Mouse (Mus musculus) CH12.LX (cell line): ENCODE data around the gene Map2k6.

Experiments
- BHLHE40 ChIP-seq: IDR thresholded peaks from 2 replicates; pipeline ENCODE4 v1.6.1; 2011; ENCODE audit warnings: mild to moderate bottlenecking, low read depth, low read length, improper control_type of control experiment
- CTCF ChIP-seq, 2 experiments: IDR thresholded peaks in 1 of 2; conservative IDR thresholded peaks in 1 of 2; 2 replicates each; pipeline ENCODE4 v1.5.1; 2011 to 2012; ENCODE audit warnings: low read depth in 2 of 2, low read length in 2 of 2, improper control_type of control experiment in 1 of 2, inconsistent platforms in 1 of 2, mild to moderate bottlenecking in 1 of 2, moderate library complexity in 1 of 2
- E2F4 ChIP-seq: IDR thresholded peaks from 2 replicates; pipeline ENCODE4 v1.6.1; 2011; ENCODE audit warnings: low read depth, low read length, improper control_type of control experiment; ENCODE audit not compliant: insufficient replicate concordance
- ELF1 ChIP-seq: IDR thresholded peaks from 2 replicates; pipeline ENCODE4 v1.6.1; 2014; ENCODE audit warnings: low read depth, mild to moderate bottlenecking, inconsistent platforms, low read length, improper control_type of control experiment
- EP300 ChIP-seq: IDR thresholded peaks from 2 replicates; pipeline ENCODE4 v1.6.1; 2011; ENCODE audit warnings: low read length, improper control_type of control experiment
- MAFK ChIP-seq: IDR thresholded peaks from 2 replicates; pipeline ENCODE4 v1.6.1; 2011; ENCODE audit warnings: low read length, improper control_type of control experiment; ENCODE audit not compliant: insufficient replicate concordance
- NELFE ChIP-seq: IDR thresholded peaks from 2 replicates; pipeline ENCODE4 v1.6.1; 2011; ENCODE audit warnings: low read depth, low read length, improper control_type of control experiment
- POLR2A ChIP-seq: IDR thresholded peaks from 2 replicates; pipeline ENCODE4 v1.6.1; 2011; ENCODE audit warnings: low read depth, mild to moderate bottlenecking, improper control_type of control experiment, low read length
- POLR2AphosphoS2 ChIP-seq: IDR thresholded peaks from 2 replicates; pipeline ENCODE4 v1.6.1; 2011; ENCODE audit warnings: low read depth, low read length, improper control_type of control experiment
- SMC3 ChIP-seq: IDR thresholded peaks from 2 replicates; pipeline ENCODE4 v1.6.1; 2011; ENCODE audit warnings: low read depth, low read length, improper control_type of control experiment
- TBP ChIP-seq: conservative IDR thresholded peaks from 2 replicates; pipeline ENCODE4 v1.6.1; 2011; ENCODE audit warnings: low read depth, low read length, improper control_type of control experiment
- TCF12 ChIP-seq: IDR thresholded peaks from 2 replicates; pipeline ENCODE4 v1.6.1; 2014; ENCODE audit warnings: low read depth, mild to moderate bottlenecking, inconsistent platforms, low read length, improper control_type of control experiment
- USF2 ChIP-seq: conservative IDR thresholded peaks from 2 replicates; pipeline ENCODE4 v1.6.1; 2011; ENCODE audit warnings: low read depth, low read length, improper control_type of control experiment
- ZC3H11A ChIP-seq: IDR thresholded peaks from 2 replicates; pipeline ENCODE4 v1.6.1; 2012; ENCODE audit warnings: low read depth, mild to moderate bottlenecking, inconsistent platforms, low read length, improper control_type of control experiment

DNA sequence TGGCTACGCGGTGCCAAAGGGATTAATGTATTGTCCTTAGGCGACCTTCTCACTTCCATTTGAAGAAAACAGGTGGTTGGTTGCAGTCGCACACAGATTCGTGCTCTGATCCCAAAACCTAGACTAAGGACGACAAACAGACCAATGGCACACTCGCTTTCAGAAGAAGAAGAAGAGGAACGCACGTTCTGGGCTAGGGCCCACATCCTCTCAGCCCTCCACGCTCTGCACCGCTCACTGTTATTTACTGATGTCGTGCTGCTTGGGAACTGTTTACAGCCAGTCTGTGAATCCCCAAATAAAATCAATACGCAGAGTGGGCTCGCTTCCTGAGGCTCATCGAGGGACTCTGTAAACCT lies 18.6 kb upstream of the Map2k6 start:
- TF ChIP-seq CTCF (conservative IDR thresholded peaks at IDR 0.05 in 1 of 2, IDR thresholded peaks at IDR 0.05 in 1 of 2; ENCODE audit: low read depth in 2 of 2, low read length in 2 of 2): no peak
- no peak for TF ChIP-seq POLR2AphosphoS2
- no peak for TF ChIP-seq TCF12
- no peak for TF ChIP-seq SMC3
- TF ChIP-seq BHLHE40: no peak
- no peak for TF ChIP-seq EP300
- TF ChIP-seq POLR2A: no peak
- TF ChIP-seq E2F4: no peak
- no peak for TF ChIP-seq USF2
- TF ChIP-seq MAFK: no peak
- no peak for TF ChIP-seq ZC3H11A
- TF ChIP-seq NELFE: no peak
- TF ChIP-seq TBP: no peak
- no peak for TF ChIP-seq ELF1
